Mouse (Mus musculus) C2C12 (cell line): ENCODE measurements around the gene Sar1a.

Source experiments
- CTCF ChIP-seq: IDR thresholded peaks from one replicate; pipeline ENCODE4 v1.5.1; 2011; ENCODE audit not compliant: control insufficient read depth, insufficient read depth, insufficient read length
- MAX ChIP-seq: IDR thresholded peaks from one replicate; pipeline ENCODE4 v1.6.1; 2011; ENCODE audit warnings: mild to moderate bottlenecking, control low read depth
- MYOD1 ChIP-seq: IDR thresholded peaks from one replicate; pipeline ENCODE4 v1.6.1; 2011; ENCODE audit warnings: low read depth; ENCODE audit not compliant: control insufficient read depth, insufficient read length
- MYOG ChIP-seq: IDR thresholded peaks from one replicate; pipeline ENCODE4 v1.6.1; 2011; ENCODE audit not compliant: control insufficient read depth, insufficient read length; ENCODE audit errors: extremely low read depth
- USF1 ChIP-seq: IDR thresholded peaks from one replicate; pipeline ENCODE4 v1.6.1; 2011; ENCODE audit warnings: low read depth, mild to moderate bottlenecking, control low read depth, moderate library complexity

DNA sequence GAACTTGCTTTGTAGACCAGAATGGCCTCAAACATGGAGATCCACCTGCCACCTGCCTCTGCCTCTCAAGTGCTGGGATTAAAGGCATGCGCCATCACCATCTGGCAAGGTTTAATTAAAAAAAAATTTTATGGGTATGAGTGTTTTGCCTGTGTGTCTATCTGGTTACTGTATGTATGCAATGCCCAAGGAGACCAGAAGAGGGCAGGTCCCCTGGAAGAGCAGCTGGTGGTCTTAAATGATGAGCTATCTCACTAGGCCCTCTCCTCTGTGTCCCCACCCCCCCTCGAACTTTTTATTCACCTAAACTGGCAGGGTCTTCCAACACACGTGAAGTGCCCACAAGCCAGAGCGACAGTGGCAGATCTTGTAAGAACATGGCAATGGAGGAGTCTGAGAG lies 61.8 kb downstream of the Sar1a start:
- TF ChIP-seq CTCF (no peak), MYOG (no peak), MAX (no peak), MYOD1 (no peak), USF1 (no peak)
